Mouse (Mus musculus) heart, postnatal 36 days (tissue): ENCODE results near the gene Atmin. TPM values are rescaled to one million over a fixed set of nuclear protein-coding genes. Genes with fewer than 3 reads are reported as not detected.

Source experiments
- DNase-seq, 2 experiments: peaks; one replicate each; pipeline ENCODE4 v3.0.0; 2021 to 2022
- intact Hi-C: fragments of 180-260 bp; cut with DNase I; formaldehyde crosslinking; loops from one replicate; pipeline ENCODE4 v1.15.1; 2025
- total RNA-seq, 2 experiments: library from RNA; stranded (reverse); gene quantifications; 2 replicates each; pipeline ENCODE4 v1.2.3; 2021

Atmin gene
- total RNA-seq, 2 experiments from 2014 or later = 14.6 to 17.4 TPM

- intact Hi-C loops = loop anchor here (10.0 kb wide), 1 partner anchor 528 kb away; no protein-coding TSS in a partner anchor
- DNase-seq = peak; percentile 45 to 56
Measured at GRCm38 (mm10) chr8:116946268-116946838, 3.2 kb downstream of the Atmin start.

DNA sequence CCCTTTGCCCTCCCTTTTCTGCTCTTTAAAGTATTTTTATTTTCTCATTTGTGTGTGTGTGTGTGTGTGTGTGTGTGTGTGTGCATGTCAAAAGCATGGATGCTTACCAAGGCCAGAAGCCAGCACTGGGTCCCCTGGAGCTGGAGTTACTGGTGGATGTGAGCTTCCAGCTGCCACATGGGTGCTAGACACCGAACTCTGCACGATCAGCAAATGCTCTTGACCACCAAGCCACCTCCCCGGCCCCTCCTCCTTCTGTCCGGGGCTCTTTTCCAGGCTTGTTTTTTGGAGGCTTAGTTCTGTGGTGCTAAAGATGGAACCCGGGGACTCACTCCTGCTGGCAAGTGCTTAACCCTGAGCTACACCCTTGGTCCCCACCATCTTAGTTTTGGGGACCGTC is 3.7 kb downstream of the Atmin start:
- peak in 1 of 2 experiments; percentile 26 for DNase-seq
- intact Hi-C loops = loop anchor here (10.0 kb wide), 1 partner anchor 528 kb away; no protein-coding TSS in a partner anchor

- intact Hi-C loops = loop anchor here (10.0 kb wide), 1 partner anchor 527 kb away; no protein-coding TSS in a partner anchor
- DNase-seq = no peak
Measured at GRCm38 (mm10) chr8:116947589-116947988, 4.4 kb downstream of the Atmin start.

DNA sequence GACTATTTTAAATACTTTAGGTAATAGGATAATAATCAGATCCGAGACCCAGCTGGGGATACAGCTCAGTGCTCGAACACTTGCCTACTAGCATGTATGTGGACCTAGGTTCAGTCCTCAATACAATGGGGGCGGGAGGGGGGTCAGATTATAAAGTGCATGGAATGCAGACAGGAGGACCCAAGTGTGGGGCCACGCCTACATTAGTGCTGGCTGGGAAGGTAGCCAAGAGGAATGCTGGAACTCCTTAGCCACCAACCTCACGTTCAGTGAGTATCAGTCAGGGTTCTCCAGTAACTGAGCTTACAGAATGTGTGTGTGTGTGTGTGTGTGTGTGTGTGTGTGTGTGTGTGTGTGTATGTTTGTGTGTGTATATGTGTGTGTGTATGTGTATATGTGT is 8.2 kb downstream of the Atmin start:
- intact Hi-C loops = no loop called here
- no peak for DNase-seq

DNA sequence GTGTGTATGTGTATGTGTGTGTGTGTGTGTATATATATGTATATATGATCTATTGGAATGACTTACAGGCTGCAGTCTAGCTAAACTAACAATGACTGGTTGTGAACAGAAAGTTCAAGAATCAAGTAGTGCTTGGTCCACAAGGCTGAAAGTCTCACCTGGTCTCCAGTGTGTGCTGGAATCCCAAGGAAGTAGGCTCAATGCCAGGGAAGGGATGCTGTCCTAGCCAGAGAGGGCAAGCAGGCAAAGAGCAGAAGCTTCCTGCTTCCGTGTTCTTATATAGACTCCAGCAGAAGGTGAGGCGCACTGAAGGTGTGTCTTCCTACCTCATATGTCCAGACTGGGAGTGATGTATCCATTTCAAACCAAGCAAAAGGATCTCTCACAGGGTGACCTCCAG is 8.6 kb downstream of the Atmin start:
- intact Hi-C loops = no loop called here

GRCm38 (mm10) chr8:116952428-116952827 is 9.2 kb downstream of the Atmin start:
- DNase-seq = no peak
- intact Hi-C loops = no loop called here

More for the DNA sequence above, 8.6 kb downstream of the Atmin start:
- DNase-seq = no peak

DNA sequence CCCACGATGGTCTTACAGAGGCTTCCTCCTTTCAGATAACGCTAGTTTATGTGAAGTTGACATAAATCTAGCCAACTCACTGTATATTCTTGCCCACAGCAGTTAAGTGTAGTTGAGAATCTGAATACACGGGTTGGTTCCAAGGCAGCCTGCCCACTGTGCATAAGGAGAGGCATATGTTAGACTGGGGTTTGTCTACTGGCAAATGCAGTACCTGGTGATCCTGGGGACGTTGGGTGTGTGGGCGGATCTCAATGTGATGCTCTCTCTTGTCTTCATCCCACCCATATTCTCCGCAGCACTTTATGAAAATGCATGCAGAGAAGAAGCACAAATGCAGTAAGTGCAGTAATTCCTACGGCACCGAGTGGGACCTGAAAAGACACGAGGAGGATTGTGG is 11.2 kb downstream of the Atmin start:
- intact Hi-C loops = no loop called here

DNA sequence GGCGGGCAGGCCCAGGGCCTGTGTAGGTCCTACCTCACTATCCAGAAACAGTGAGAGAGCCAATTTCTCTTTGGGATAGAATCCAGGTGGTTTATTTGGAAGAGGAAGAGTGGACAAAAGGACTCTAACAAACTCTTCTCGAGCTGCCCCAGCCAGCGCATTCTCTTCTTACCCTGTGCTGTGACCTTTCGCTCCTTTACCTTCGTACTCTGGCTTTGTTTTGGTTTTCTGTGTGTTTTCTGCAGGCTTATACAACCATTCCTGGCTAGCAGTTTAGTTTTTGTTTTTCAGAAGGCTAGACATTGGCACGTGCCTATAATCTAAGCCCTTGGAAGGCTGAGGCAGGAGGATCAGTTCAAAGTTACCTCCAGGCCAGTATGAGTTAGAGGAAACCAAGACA is 26.3 kb downstream of the Atmin start:
- intact Hi-C loops = no loop called here
- DNase-seq = no peak

More for the DNA sequence above, 11.2 kb downstream of the Atmin start:
- no peak for DNase-seq

DNA sequence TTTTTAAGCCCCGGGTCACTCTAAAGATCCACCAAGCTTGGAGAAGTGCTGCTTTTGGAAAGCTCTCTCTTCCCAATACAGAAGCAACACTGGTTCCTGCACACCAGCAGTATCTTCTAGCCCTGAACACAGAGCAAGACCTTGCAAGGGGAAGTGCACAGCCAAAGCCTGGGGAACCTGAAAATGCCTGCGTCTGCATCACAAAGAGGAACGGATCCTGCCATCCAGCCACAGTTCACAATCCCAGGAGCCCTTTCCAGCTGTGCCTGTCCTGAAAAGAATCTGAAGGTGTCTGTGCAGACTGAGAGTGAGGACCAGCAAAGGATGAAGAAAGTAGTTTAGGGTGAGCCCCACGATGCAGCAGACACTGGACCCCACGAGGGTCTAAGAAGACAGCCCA is 31.9 kb downstream of the Atmin start:
- intact Hi-C loops = no loop called here
- DNase-seq = no peak

DNA sequence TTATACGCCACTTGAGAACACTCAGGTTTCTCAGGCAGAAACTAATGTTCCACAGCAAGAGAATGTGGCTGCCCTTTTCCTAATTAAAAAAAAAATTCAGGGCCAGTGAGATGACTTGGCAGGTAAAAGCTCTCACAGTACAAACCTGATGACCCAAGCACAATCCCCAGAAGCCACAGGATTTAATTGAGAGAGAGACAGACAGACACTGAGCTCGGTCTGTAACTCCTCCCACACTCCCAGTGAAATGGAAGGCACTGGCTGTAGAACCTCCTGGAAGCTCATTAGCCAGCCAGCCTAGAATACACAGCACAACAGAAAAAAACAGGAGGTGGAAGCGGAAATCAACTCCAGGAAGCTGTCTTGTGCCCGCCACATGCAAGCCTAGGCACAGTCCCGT is 32.4 kb downstream of the Atmin start:
- no peak for DNase-seq
- intact Hi-C loops = no loop called here

- no peak for DNase-seq
- intact Hi-C loops = no loop called here
Measured at GRCm38 (mm10) chr8:116978052-116978451, 34.9 kb downstream of the Atmin start.

GRCm38 (mm10) chr8:116978631-116979256 is 35.6 kb downstream of the Atmin start, which contains the start of gene 1700030J22Rik:
Gene 1700030J22Rik, minus strand, starts transcription at chr8:116978959.
- intact Hi-C loops = no loop called here
- DNase-seq = peak; percentile 97 to 99

GRCm38 (mm10) chr8:116980117-116980516 is 36.9 kb downstream of the Atmin start:
- intact Hi-C loops = loop anchor here (1.0 to 5.0 kb wide), 3 partner anchors 37 to 113 kb away; partner anchors contain the start of genes Atmin, Cenpn and Cmc2
- DNase-seq = peak; percentile 53 to 60

GRCm38 (mm10) chr8:116989842-116990241 is 46.6 kb downstream of the Atmin start:
- intact Hi-C loops = loop anchor here (5.0 kb wide), 1 partner anchor 167 kb away; the partner anchor contains the start of gene Gan
- DNase-seq = no peak

GRCm38 (mm10) chr8:116991241-116991640 is 48.0 kb downstream of the Atmin start:
- no peak for DNase-seq

GRCm38 (mm10) chr8:116992176-116992971 is 49.2 kb downstream of the Atmin start:
- no peak for DNase-seq

More at GRCm38 (mm10) chr8:116991241-116991640, 48.0 kb downstream of the Atmin start:
- intact Hi-C loops = loop anchor here (5.0 kb wide), 1 partner anchor 166 kb away; the partner anchor contains the start of gene Gan

GRCm38 (mm10) chr8:116993095-116993867 is 50.1 kb downstream of the Atmin start, which contains the start of gene Gcsh:
Gene Gcsh, minus strand, starts transcription at chr8:116993537.
- intact Hi-C loops = loop anchor here (5.0 kb wide), 1 partner anchor 164 kb away; the partner anchor contains the start of gene Gan
- peak; percentile 97 to 98 for DNase-seq

More at GRCm38 (mm10) chr8:116992176-116992971, 49.2 kb downstream of the Atmin start:
- intact Hi-C loops = loop anchor here (5.0 kb wide), 1 partner anchor 165 kb away; the partner anchor contains the start of gene Gan

DNA sequence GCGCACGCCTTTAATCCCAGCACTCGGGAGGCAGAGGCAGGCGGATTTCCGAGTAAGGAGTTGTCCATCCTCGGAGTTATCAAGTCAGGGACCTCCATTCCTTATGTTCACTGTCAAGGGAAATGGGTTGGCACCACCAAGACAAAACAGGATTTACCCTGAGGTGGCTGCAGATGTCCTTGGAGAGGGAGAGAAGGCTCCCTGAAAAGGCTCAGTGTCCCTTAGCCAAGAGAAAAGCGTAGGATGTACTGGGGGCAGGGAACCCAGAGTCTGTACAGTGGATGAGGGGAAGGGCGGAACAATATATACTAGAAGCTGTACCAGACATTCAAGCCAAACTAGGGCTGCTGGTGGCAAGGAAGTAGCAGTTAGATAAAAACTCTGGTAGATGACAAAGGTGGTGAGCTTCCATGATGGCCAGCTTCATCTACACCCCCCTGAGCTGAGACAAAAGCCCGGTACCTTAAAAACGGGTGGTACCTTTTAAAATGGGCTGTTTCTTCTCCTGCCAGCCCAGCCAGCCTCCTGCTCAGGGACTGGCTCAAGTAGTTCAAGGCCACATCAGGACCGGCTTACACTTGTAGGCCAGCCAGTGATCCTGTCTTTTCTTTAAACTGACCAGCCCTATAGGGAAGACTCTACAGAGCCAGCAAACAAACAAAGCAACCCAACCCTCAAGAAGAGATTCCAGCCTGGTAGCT is 51.0 kb downstream of the Atmin start:
- intact Hi-C loops = loop anchor here (5.0 kb wide), 1 partner anchor 163 kb away; the partner anchor contains the start of gene Gan
- DNase-seq = no peak
